Mouse (Mus musculus) ES-E14 (cell line): Measurements from ENCODE around the gene Nxph3. TPM values are rescaled to one million over a fixed set of nuclear protein-coding genes. Genes with fewer than 3 reads are reported as not detected.
A peak's percentile ranks its signal among the peaks of the same experiment; 100 is the strongest.

Experiments
- DNase-seq: peaks from one replicate; pipeline ENCODE4 v3.0.0-alpha.2; 2013; ENCODE audit warnings: low read depth, low spot score
- H3K27ac ChIP-seq: 2 replicates; pipeline ENCODE4 v1.5.1; 2012; ENCODE audit warnings: low read depth, mild to moderate bottlenecking, low read length, moderate library complexity, mixed read lengths; ENCODE audit not compliant: poor library complexity, insufficient read depth, severe bottlenecking
- H3K36me3 ChIP-seq: 2 replicates; pipeline ENCODE4 v1.6.1; 2012; ENCODE audit warnings: mild to moderate bottlenecking, low read length, moderate library complexity, mixed read lengths; ENCODE audit not compliant: control insufficient read depth, poor library complexity, insufficient read depth, severe bottlenecking
- H3K4me1 ChIP-seq, 2 experiments: fragments of 150-350 bp in 1 of 2; sonication (generic) in 1 of 2; 2 replicates each; pipeline ENCODE4 v1.6.1; 2012; ENCODE audit warnings: low read length in 2 of 2, mild to moderate bottlenecking in 1 of 2, mixed read lengths in 1 of 2; ENCODE audit not compliant: control insufficient read depth in 2 of 2, insufficient read depth in 2 of 2, poor library complexity in 1 of 2
- H3K4me3 ChIP-seq, 2 experiments: fragments of 150-350 bp in 1 of 2; sonication (generic) in 1 of 2; 2 replicates each; pipeline ENCODE4 v1.5.1; 2012; ENCODE audit warnings: low read length in 2 of 2, low read depth in 1 of 2, mild to moderate bottlenecking in 1 of 2, mixed read lengths in 1 of 2; ENCODE audit not compliant: insufficient read depth in 1 of 2, poor library complexity in 1 of 2, severe bottlenecking in 1 of 2
- H3K9ac ChIP-seq: 2 replicates; pipeline ENCODE4 v1.6.1; 2012; ENCODE audit warnings: low read depth, mild to moderate bottlenecking, low read length, mixed read lengths; ENCODE audit not compliant: poor library complexity, insufficient read depth, severe bottlenecking
- H3K9me3 ChIP-seq: fragments of 150-350 bp; sonication (generic); 2 replicates; pipeline ENCODE4 v1.6.1; 2012; ENCODE audit warnings: low read depth, mild to moderate bottlenecking, low read length; ENCODE audit not compliant: control insufficient read depth, insufficient read depth
- CHD2 ChIP-seq: IDR thresholded peaks from 2 replicates; pipeline ENCODE4 v1.6.1; 2014; ENCODE audit warnings: mild to moderate bottlenecking, low read depth, low read length, inconsistent platforms
- HCFC1 ChIP-seq: IDR thresholded peaks from 2 replicates; pipeline ENCODE4 v1.6.1; 2012; ENCODE audit warnings: low read length, inconsistent platforms, borderline replicate concordance; ENCODE audit not compliant: insufficient read depth
- MAFK ChIP-seq: IDR thresholded peaks from 2 replicates; pipeline ENCODE4 v1.6.1; 2014; ENCODE audit warnings: mild to moderate bottlenecking, low read depth, low read length, inconsistent platforms; ENCODE audit not compliant: insufficient read depth
- ZC3H11A ChIP-seq: IDR thresholded peaks from 2 replicates; pipeline ENCODE4 v1.6.1; 2012; ENCODE audit warnings: low read depth, mild to moderate bottlenecking, inconsistent platforms, low read length, borderline replicate concordance
- ZNF384 ChIP-seq: IDR thresholded peaks from 2 replicates; pipeline ENCODE4 v1.6.1; 2012; ENCODE audit warnings: low read depth, low read length, inconsistent platforms
- in situ Hi-C, 2 experiments: fragments of 600-800 bp; cut with MboI; formaldehyde crosslinking; loops; one replicate each; pipeline ENCODE4 v1.15.1; 2025; ENCODE audit warnings: low sequenced_read_pairs in 2 of 2, inconsistent platforms in 1 of 2; ENCODE audit not compliant: unreplicated experiment in 2 of 2
- total RNA-seq: library from RNA; depleted of rRNA; stranded (reverse); fragments of 300-350 nt; gene quantifications from 2 replicates; pipeline ENCODE4 v1.2.3, GENCODE M21; 2012

The Nxph3 gene
- total RNA-seq, 1 experiment: 2.4 TPM

GRCm38 (mm10) chr11:95520456-95521072, 6.2 kb upstream of the Nxph3 start:
- no peak for TF ChIP-seq CHD2
- TF ChIP-seq ZC3H11A: peak; percentile 66; the same call in 1 of the 2 replicates
- 0 out of 2 replicates have a peak, but pooled peaks have one; percentile 47 for TF ChIP-seq HCFC1
- Histone ChIP-seq H3K9me3 (no peaks in the 10 kb centered on the region), H3K36me3 (no peaks in the 10 kb centered on the region), H3K9ac (peak overlapping the region; percentile 16; the same call in 1 of the 2 replicates), H3K4me3 (peak overlapping the region in 1 of 2 experiments; percentile 41; a peak in 2 of 4 replicates), H3K27ac (no peak overlapping the region), H3K4me1 (peaks cover 3 to 39% of the 10 kb centered on the region in 2 experiments)
- in situ Hi-C loops: loop anchor here (5.0 to 25.0 kb wide), 5 partner anchors 126 to 408 kb away; partner anchors contain the start of gene Dlx3 (in 1 of the 2)
- peak; percentile 83 for DNase-seq

GRCm38 (mm10) chr11:95519996-95520395, 5.6 kb upstream of the Nxph3 start:
- in situ Hi-C loops: loop anchor here (5.0 to 25.0 kb wide), 5 partner anchors 125 to 408 kb away; partner anchors contain the start of gene Dlx3 (in 1 of the 2)
- Histone ChIP-seq H3K4me1 (peaks cover 3 to 39% of the 10 kb centered on the region in 2 experiments), H3K9ac (no peak overlapping the region), H3K4me3 (no peak overlapping the region), H3K9me3 (no peaks in the 10 kb centered on the region), H3K27ac (no peak overlapping the region), H3K36me3 (no peaks in the 10 kb centered on the region)
- no peak for DNase-seq
- TF ChIP-seq ZNF384 (no peak), HCFC1 (no peak)

- no peak for DNase-seq
- TF ChIP-seq HCFC1: no peak
- no peak overlapping the region for H3K4me3 ChIP-seq
- in situ Hi-C loops: loop anchor here in 1 of 2 experiments (25.0 kb wide), 1 partner anchor 407 kb away; the partner anchor contains the start of gene Dlx3
- H3K9ac ChIP-seq: peak overlapping the region; percentile 12; the same call in 1 of the 2 replicates
- H3K36me3 ChIP-seq: no peaks in the 10 kb centered on the region
- H3K27ac ChIP-seq: no peak overlapping the region
- no peaks in the 10 kb centered on the region for H3K9me3 ChIP-seq
- H3K4me1 ChIP-seq: peaks cover 3 to 36% of the 10 kb centered on the region in 2 experiments
Observed at GRCm38 (mm10) chr11:95519299-95519698, 4.9 kb upstream of the Nxph3 start.

GRCm38 (mm10) chr11:95517162-95517561, 2.8 kb upstream of the Nxph3 start:
- H3K4me1 ChIP-seq: peaks cover 7 to 46% of the 10 kb centered on the region in 2 experiments

More at GRCm38 (mm10) chr11:95517162-95517561, 2.8 kb upstream of the Nxph3 start:
- TF ChIP-seq MAFK: no peak
- TF ChIP-seq ZC3H11A: no peak
- no peak for TF ChIP-seq HCFC1
- no peak for TF ChIP-seq ZNF384
- TF ChIP-seq CHD2: no peak
- no peak for DNase-seq
- Histone ChIP-seq H3K9me3 (no peaks in the 10 kb centered on the region), H3K9ac (no peak overlapping the region), H3K4me3 (no peak overlapping the region), H3K36me3 (no peaks in the 10 kb centered on the region), H3K27ac (peak overlapping the region; percentile 23; the same call in 1 of the 2 replicates)
- in situ Hi-C loops: loop anchor here in 1 of 2 experiments (25.0 kb wide), 1 partner anchor 405 kb away; the partner anchor contains the start of gene Dlx3
